Mouse (Mus musculus): Measurements from ENCODE around the gene Trim50. TPM values are rescaled to one million over a fixed set of nuclear protein-coding genes. Genes with fewer than 3 reads are reported as not detected.
A peak's percentile ranks its signal among the peaks of the same experiment; 100 is the strongest.

Gene Trim50
- polyA plus RNA-seq, 1 experiment from 2014 or later = not detected

DNA sequence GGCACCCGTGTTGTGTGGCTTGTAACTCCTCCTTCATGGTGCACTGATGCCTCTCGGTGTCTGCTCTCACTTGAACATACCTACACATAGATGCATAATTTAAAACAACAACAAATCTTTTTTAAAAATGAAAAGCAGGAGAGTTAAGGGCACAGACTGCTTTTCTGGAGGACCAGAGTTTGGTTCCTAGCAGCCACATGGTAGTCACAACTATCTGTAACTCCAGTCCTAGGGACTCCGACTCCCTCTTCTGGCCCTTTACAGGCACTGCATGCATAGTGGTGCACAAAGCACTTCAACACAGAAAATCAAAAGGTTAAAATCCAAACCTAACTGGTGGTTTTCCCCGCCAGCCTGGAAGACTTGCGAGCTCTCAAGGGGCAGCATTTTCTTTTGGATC lies 20.5 kb downstream of the Trim50 start:
- WGBS = 94% methylated on average over 5 of the region's 5 CpGs

DNA sequence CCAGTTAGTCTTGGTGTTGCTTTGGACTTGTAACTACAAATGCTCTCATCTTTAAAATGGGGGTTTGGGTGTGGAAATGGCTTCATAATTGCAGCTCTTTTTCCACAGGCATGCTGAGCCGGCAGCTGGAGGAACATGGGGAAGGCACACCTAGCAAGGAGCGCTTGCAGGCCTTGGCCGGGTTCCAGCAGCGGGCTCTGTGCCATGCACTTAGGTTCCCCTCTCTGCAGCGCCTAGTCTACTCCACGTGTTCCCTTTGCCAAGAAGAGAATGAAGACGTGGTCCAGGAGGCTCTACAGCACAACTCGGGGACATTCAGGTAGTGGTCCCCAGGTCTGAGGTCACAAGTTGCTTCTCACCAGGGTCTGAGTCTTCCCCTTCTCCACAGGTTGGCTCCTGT lies 22.1 kb downstream of the Trim50 start:
- Histone ChIP-seq H3K4me2 (replicated peaks; ENCODE audit: low read depth, low read length) (no peak overlapping the region), H3K9ac (replicated peaks; ENCODE audit: low read depth, low read length) (no peak overlapping the region), H3K9me3 (ENCODE audit: control insufficient read depth, low read depth, low read length) (no peaks in the 10 kb centered on the region), H3K27me3 (ENCODE audit: control insufficient read depth, insufficient read depth, low read length) (no peaks in the 10 kb centered on the region), H3K4me3 (ENCODE audit: low read depth, low read length) (no peak overlapping the region), H3K27ac (ENCODE audit: low read length) (no peak overlapping the region), H3K4me1 (ENCODE audit: control insufficient read depth, insufficient read depth, low read length) (peaks cover 5% of the 10 kb centered on the region; the same call in 1 of the 2 replicates), H3K36me3 (ENCODE audit: control insufficient read depth, insufficient read depth, low read length) (peaks cover 72% of the 10 kb centered on the region)
- no peak for ATAC-seq (ENCODE audit: insufficient number of reproducible peaks, insufficient read depth, low FRiP score, low read depth)
- 71% methylated on average over 8 of the region's 8 CpGs for WGBS

More for the DNA sequence above, 20.5 kb downstream of the Trim50 start:
- peaks cover 9% of the 10 kb centered on the region; the same call in 1 of the 2 replicates for H3K4me1 ChIP-seq (ENCODE audit: control insufficient read depth, insufficient read depth, low read length)
- H3K9ac ChIP-seq (replicated peaks; ENCODE audit: low read depth, low read length) = no peak overlapping the region
- no peaks in the 10 kb centered on the region for H3K27me3 ChIP-seq (ENCODE audit: control insufficient read depth, insufficient read depth, low read length)
- no peak overlapping the region for H3K4me2 ChIP-seq (replicated peaks; ENCODE audit: low read depth, low read length)
- H3K9me3 ChIP-seq (ENCODE audit: control insufficient read depth, low read depth, low read length) = no peaks in the 10 kb centered on the region
- no peak overlapping the region for H3K27ac ChIP-seq (ENCODE audit: low read length)
- ATAC-seq (ENCODE audit: insufficient number of reproducible peaks, insufficient read depth, low FRiP score, low read depth) = no peak
- peaks cover 57% of the 10 kb centered on the region for H3K36me3 ChIP-seq (ENCODE audit: control insufficient read depth, insufficient read depth, low read length)
- no peak overlapping the region for H3K4me3 ChIP-seq (ENCODE audit: low read depth, low read length)

DNA sequence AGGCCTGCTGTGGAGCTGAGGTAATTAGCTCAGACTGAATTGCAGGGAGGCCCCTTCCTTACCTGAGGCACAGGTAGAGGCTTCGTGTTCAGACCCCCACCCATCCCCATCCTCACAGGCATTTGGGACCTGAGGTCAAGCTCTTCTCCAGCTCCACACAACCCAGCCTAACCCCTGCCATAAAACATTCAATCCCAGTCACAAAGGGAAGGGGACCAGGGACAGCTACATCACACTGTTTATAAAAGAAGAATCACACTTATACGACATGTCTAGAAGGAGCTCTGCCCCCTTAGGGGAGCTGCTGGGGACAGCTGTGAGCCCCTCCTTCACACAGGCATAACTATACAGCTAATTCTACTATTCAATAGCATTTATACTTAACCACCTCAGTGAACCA lies 23.2 kb downstream of the Trim50 start:
- peaks cover 84% of the 10 kb centered on the region for H3K36me3 ChIP-seq (ENCODE audit: control insufficient read depth, insufficient read depth, low read length)
- no peak overlapping the region for H3K4me2 ChIP-seq (replicated peaks; ENCODE audit: low read depth, low read length)
- no peaks in the 10 kb centered on the region for H3K27me3 ChIP-seq (ENCODE audit: control insufficient read depth, insufficient read depth, low read length)
- H3K9ac ChIP-seq (replicated peaks; ENCODE audit: low read depth, low read length) = no peak overlapping the region
- H3K4me1 ChIP-seq (ENCODE audit: control insufficient read depth, insufficient read depth, low read length) = no peaks in the 10 kb centered on the region
- H3K9me3 ChIP-seq (ENCODE audit: control insufficient read depth, low read depth, low read length) = no peaks in the 10 kb centered on the region
- H3K27ac ChIP-seq (ENCODE audit: low read length) = no peak overlapping the region
- WGBS = 65% methylated on average over 2 of the region's 2 CpGs
- no peak overlapping the region for H3K4me3 ChIP-seq (ENCODE audit: low read depth, low read length)
- ATAC-seq (ENCODE audit: insufficient number of reproducible peaks, insufficient read depth, low FRiP score, low read depth) = no peak

DNA sequence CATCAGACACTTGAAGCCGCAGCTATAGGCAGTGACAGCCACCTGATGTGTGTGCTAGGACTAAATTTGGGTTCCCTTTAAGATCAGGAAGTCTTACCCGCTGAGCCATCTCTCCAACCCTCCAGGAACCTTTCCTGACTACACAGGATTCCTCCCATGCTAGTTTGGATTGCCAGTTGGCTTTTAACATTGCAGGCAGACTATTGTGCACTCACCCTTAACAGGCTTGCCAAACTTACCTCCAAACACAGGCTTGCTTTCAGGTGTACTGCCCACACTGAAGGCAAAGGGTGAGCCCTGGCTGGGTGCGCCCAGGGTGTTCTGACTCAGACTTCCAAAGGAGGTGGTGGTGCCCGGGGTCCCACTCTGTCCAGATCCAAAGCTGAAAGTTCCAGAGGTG lies 27.6 kb downstream of the Trim50 start:
- Histone ChIP-seq H3K9ac (replicated peaks; ENCODE audit: low read depth, low read length) (no peak overlapping the region), H3K9me3 (ENCODE audit: control insufficient read depth, low read depth, low read length) (no peaks in the 10 kb centered on the region), H3K4me2 (replicated peaks; ENCODE audit: low read depth, low read length) (no peak overlapping the region), H3K4me1 (ENCODE audit: control insufficient read depth, insufficient read depth, low read length) (no peaks in the 10 kb centered on the region), H3K27ac (ENCODE audit: low read length) (no peak overlapping the region), H3K27me3 (ENCODE audit: control insufficient read depth, insufficient read depth, low read length) (no peaks in the 10 kb centered on the region), H3K4me3 (ENCODE audit: low read depth, low read length) (no peak overlapping the region), H3K36me3 (ENCODE audit: control insufficient read depth, insufficient read depth, low read length) (peaks cover 91% of the 10 kb centered on the region)
- WGBS = 94% methylated on average over 4 of the region's 4 CpGs
- ATAC-seq (ENCODE audit: insufficient number of reproducible peaks, insufficient read depth, low FRiP score, low read depth) = no peak

DNA sequence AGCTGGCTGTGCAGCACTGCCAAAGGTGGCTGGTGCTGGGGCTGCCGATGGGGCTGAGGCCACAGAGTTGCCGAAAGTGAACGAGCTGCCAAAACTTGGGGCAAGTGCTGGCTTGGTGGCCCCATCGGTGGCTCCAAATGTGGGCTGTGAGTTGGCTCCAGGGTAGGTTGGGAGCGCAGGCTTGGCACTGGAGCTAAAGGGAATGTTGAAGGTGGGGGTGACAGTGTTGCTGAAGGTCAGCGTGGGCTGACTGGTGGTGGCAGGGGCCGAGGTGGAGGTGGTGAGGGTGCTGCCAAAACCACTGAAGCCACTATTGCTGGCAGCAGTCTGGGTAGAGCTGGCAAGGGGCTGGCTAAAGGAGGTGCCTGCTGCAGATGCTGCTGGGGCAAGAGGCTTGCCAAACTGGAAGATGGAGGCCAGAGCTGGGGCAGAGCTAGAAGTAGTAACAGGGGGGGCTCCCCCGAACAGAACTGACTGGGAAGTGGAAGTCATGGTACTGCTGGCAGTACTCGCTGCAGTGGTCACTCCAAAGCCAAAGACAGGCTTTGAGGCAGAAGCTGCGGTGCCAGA lies 28.3 kb downstream of the Trim50 start:
- Histone ChIP-seq H3K4me2 (replicated peaks; ENCODE audit: low read depth, low read length) (no peak overlapping the region), H3K4me1 (ENCODE audit: control insufficient read depth, insufficient read depth, low read length) (no peaks in the 10 kb centered on the region), H3K4me3 (ENCODE audit: low read depth, low read length) (no peak overlapping the region), H3K9ac (replicated peaks; ENCODE audit: low read depth, low read length) (no peak overlapping the region), H3K36me3 (ENCODE audit: control insufficient read depth, insufficient read depth, low read length) (peaks cover 87% of the 10 kb centered on the region), H3K9me3 (ENCODE audit: control insufficient read depth, low read depth, low read length) (no peaks in the 10 kb centered on the region), H3K27ac (ENCODE audit: low read length) (no peak overlapping the region), H3K27me3 (ENCODE audit: control insufficient read depth, insufficient read depth, low read length) (no peaks in the 10 kb centered on the region)
- WGBS = 91% methylated on average over 10 of the region's 10 CpGs
- ATAC-seq (ENCODE audit: insufficient number of reproducible peaks, insufficient read depth, low FRiP score, low read depth) = no peak

DNA sequence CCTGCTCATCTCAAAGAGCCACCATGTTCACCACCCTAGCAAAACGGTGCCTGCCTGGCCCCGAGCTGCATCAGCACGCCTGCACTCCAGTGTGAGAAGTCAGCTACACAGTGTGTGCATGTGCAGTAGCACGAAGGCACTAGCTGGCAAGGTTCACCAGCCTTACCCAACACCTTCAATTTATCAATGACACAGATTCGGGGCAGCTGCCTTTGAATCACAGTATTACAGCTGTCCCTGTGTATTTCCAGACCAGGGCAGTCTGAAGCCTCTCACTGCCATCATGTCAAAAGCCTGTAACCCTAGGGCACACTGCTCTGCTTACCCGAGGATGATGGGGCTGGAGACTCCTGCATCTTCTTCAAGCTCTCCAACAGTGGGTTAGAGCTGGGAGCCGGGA lies 29.7 kb downstream of the Trim50 start:
- Histone ChIP-seq H3K36me3 (ENCODE audit: control insufficient read depth, insufficient read depth, low read length) (peaks cover 92% of the 10 kb centered on the region), H3K4me1 (ENCODE audit: control insufficient read depth, insufficient read depth, low read length) (no peaks in the 10 kb centered on the region), H3K27ac (ENCODE audit: low read length) (no peak overlapping the region), H3K27me3 (ENCODE audit: control insufficient read depth, insufficient read depth, low read length) (no peaks in the 10 kb centered on the region), H3K4me3 (ENCODE audit: low read depth, low read length) (no peak overlapping the region), H3K9me3 (ENCODE audit: control insufficient read depth, low read depth, low read length) (no peaks in the 10 kb centered on the region), H3K9ac (replicated peaks; ENCODE audit: low read depth, low read length) (no peak overlapping the region), H3K4me2 (replicated peaks; ENCODE audit: low read depth, low read length) (no peak overlapping the region)
- no peak for ATAC-seq (ENCODE audit: insufficient number of reproducible peaks, insufficient read depth, low FRiP score, low read depth)
- WGBS = 86% methylated on average over 7 of the region's 7 CpGs

DNA sequence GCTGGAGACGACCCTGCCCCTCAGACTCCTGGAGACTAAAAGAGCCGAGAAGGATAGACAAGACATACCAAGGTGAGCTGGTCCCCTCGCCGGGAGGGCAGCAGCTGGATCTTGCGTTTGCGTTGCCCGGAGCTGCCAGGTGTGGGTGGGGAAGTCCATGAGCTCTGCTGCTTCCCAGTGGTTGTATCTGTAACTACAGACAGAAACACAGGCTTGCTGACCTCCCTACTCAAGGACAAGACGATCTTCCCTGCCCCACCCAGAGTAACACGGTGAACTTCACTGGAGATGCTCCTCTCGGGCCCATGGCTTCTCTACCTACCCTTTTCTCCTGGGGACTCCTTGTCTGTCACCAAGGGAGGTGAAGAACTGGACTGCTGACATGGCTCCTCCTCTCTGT lies 30.7 kb downstream of the Trim50 start:
- Histone ChIP-seq H3K4me2 (replicated peaks; ENCODE audit: low read depth, low read length) (no peak overlapping the region), H3K4me1 (ENCODE audit: control insufficient read depth, insufficient read depth, low read length) (no peaks in the 10 kb centered on the region), H3K36me3 (ENCODE audit: control insufficient read depth, insufficient read depth, low read length) (peaks cover 91% of the 10 kb centered on the region), H3K9ac (replicated peaks; ENCODE audit: low read depth, low read length) (no peak overlapping the region), H3K27ac (ENCODE audit: low read length) (no peak overlapping the region), H3K4me3 (ENCODE audit: low read depth, low read length) (no peak overlapping the region), H3K9me3 (ENCODE audit: control insufficient read depth, low read depth, low read length) (no peaks in the 10 kb centered on the region), H3K27me3 (ENCODE audit: control insufficient read depth, insufficient read depth, low read length) (no peaks in the 10 kb centered on the region)
- no peak for ATAC-seq (ENCODE audit: insufficient number of reproducible peaks, insufficient read depth, low FRiP score, low read depth)
- WGBS = 83% methylated on average over 10 of the region's 10 CpGs

DNA sequence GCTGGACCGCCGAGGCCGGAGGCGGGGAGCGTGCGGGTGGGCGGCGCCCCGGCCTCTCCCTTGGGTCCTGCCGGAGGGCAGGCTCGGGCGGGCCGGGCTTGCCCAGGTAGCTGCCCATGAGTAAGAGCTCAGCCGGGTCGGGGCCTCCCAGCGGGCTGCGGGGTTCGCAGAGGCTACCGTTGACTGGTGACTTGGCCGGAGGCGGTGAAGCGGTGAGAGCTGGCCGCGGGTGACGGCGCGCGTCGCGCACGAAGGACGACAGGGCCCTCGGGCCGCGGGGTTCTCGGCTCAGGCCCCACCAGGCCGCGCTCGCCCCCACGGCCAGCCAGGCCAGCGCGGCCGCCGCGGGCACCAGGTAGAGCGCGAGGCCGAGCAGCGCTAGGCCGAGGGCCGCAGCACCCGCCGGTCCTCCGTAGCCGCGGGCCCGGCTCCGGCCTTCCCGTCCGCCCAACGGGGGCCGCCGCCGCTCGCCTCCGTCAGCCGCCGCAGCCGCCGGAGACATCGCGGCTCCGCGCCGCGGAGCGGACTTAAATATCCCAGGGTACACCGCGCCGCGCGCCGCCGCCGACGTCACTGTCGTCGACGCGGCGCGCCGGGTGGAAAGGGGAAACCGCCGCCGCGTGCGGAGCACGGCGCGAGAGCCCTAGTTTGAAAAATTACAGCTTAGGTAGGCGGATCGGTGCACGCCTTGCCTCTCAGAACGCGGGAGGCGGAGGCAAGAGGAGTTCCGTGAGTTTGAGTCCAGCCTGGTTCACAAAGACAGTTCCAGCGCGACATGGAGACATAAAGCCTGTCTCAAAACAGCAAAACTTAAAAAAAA lies 41.1 kb downstream of the Trim50 start, which contains the start of gene Pom121:
Gene Pom121, minus strand, starts transcription at position 543 of the 820 bp plus-strand sequence.
- Histone ChIP-seq H3K27me3 (ENCODE audit: control insufficient read depth, insufficient read depth, low read length) (no peaks in the 10 kb centered on the region), H3K4me3 (ENCODE audit: low read depth, low read length) (peak within 1 kb of the TSS; percentile 92), H3K4me2 (replicated peaks; ENCODE audit: low read depth, low read length) (peak within 1 kb of the TSS; percentile 70), H3K4me1 (ENCODE audit: control insufficient read depth, insufficient read depth, low read length) (peaks cover 10% of the 10 kb centered on the region; the same call in 1 of the 2 replicates), H3K9ac (replicated peaks; ENCODE audit: low read depth, low read length) (peak within 1 kb of the TSS; percentile 97), H3K9me3 (ENCODE audit: control insufficient read depth, low read depth, low read length) (no peaks in the 10 kb centered on the region), H3K36me3 (ENCODE audit: control insufficient read depth, insufficient read depth, low read length) (peaks cover 30% of the 10 kb centered on the region), H3K27ac (ENCODE audit: low read length) (peak within 1 kb of the TSS; percentile 84)
- peak; percentile 89 for ATAC-seq (ENCODE audit: insufficient number of reproducible peaks, insufficient read depth, low FRiP score, low read depth)
- under 1% methylated on average over 87 of the region's 110 CpGs for WGBS

All from stomach, embryonic 14.5 days (tissue).